Mouse (Mus musculus) brain, adult 2 months (tissue): ENCODE results near the gene Glis2.
"Not testable (repeated sequence)": the region's sequence is repeated elsewhere in the genome, so short reads cannot be mapped to it uniquely, and the experiment has no call there.

ENCODE experiments used
- DNase-seq: peaks from one replicate; pipeline ENCODE4 v3.0.0; 2011; ENCODE audit warnings: low read depth, low spot score

Glis2 gene

GRCm38 (mm10) chr16:4581179-4581578 lies 13.3 kb upstream of the Glis2 start:
- DNase-seq: not testable (repeated sequence)

GRCm38 (mm10) chr16:4583807-4584206 lies 10.7 kb upstream of the Glis2 start:
- no peak for DNase-seq

- no peak for DNase-seq
These were observed 10.1 kb upstream of the Glis2 start for GRCm38 (mm10) chr16:4584438-4584837.

- no peak for DNase-seq
These were observed 8.6 kb upstream of the Glis2 start for GRCm38 (mm10) chr16:4585642-4586530.

GRCm38 (mm10) chr16:4586531-4587123 lies 7.9 kb upstream of the Glis2 start:
- peak; percentile 96 for DNase-seq

GRCm38 (mm10) chr16:4587516-4588210 lies 6.8 kb upstream of the Glis2 start:
- no peak for DNase-seq

- no peak for DNase-seq
These were observed 4.3 kb upstream of the Glis2 start for GRCm38 (mm10) chr16:4590236-4590635.

- DNase-seq: peak; percentile 85
These were observed 1.3 kb upstream of the Glis2 start for GRCm38 (mm10) chr16:4592909-4593875.

GRCm38 (mm10) chr16:4594814-4595526 lies 457 bp downstream of the Glis2 start:
- no peak for DNase-seq

GRCm38 (mm10) chr16:4595527-4595963 lies 1.0 kb downstream of the Glis2 start:
- peak; percentile 20 for DNase-seq

GRCm38 (mm10) chr16:4596141-4596728 lies 1.7 kb downstream of the Glis2 start:
- DNase-seq: no peak

GRCm38 (mm10) chr16:4596836-4597235 lies 2.3 kb downstream of the Glis2 start:
- no peak for DNase-seq

GRCm38 (mm10) chr16:4597296-4597695 lies 2.8 kb downstream of the Glis2 start:
- no peak for DNase-seq

- DNase-seq: no peak
These were observed 3.5 kb downstream of the Glis2 start for GRCm38 (mm10) chr16:4598041-4598440.

GRCm38 (mm10) chr16:4598891-4599543 lies 4.5 kb downstream of the Glis2 start:
- peak; percentile 29 for DNase-seq

- no peak for DNase-seq
These were observed 5.1 kb downstream of the Glis2 start for GRCm38 (mm10) chr16:4599616-4600015.

GRCm38 (mm10) chr16:4600701-4601310 lies 6.3 kb downstream of the Glis2 start:
- no peak for DNase-seq

- DNase-seq: no peak
These were observed 7.7 kb downstream of the Glis2 start for GRCm38 (mm10) chr16:4602189-4602588.

- DNase-seq: no peak
These were observed 8.4 kb downstream of the Glis2 start for GRCm38 (mm10) chr16:4602766-4603452.
